Mouse (Mus musculus) hindbrain, embryonic 10.5 days (tissue): ENCODE results near the gene Ceacam2. TPM values are rescaled to one million over a fixed set of nuclear protein-coding genes. Genes with fewer than 3 reads are reported as not detected.
A peak's percentile ranks its signal among the peaks of the same experiment; 100 is the strongest.
"Not testable (repeated sequence)": the region's sequence is repeated elsewhere in the genome, so short reads cannot be mapped to it uniquely, and the experiment has no call there.

Source experiments
- DNase-seq: peaks from one replicate; pipeline ENCODE4 v3.0.0-alpha.2; 2017; ENCODE audit warnings: low spot score
- H3K27ac ChIP-seq: fragments of 300-500 bp; sonication (generic); 2 replicates; pipeline ENCODE4 v1.5.1; 2016; ENCODE audit warnings: mild to moderate bottlenecking, moderate library complexity
- H3K27me3 ChIP-seq: fragments of 300-500 bp; sonication (generic); 2 replicates; pipeline ENCODE4 v1.6.1; 2016; ENCODE audit warnings: mild to moderate bottlenecking; ENCODE audit not compliant: poor library complexity, insufficient read depth, severe bottlenecking
- H3K36me3 ChIP-seq: fragments of 300-500 bp; sonication (generic); 2 replicates; pipeline ENCODE4 v1.6.1; 2016; ENCODE audit warnings: mild to moderate bottlenecking, moderate library complexity
- H3K4me1 ChIP-seq: fragments of 300-500 bp; sonication (generic); replicated peaks from 2 replicates; pipeline ENCODE4 v1.6.1; 2016; ENCODE audit warnings: mild to moderate bottlenecking
- H3K4me3 ChIP-seq: fragments of 300-500 bp; sonication (generic); 2 replicates; pipeline ENCODE4 v1.5.1; 2016; ENCODE audit warnings: mild to moderate bottlenecking, moderate library complexity
- H3K9me3 ChIP-seq: fragments of 300-500 bp; sonication (generic); 2 replicates; pipeline ENCODE4 v1.6.1; 2016; ENCODE audit warnings: mild to moderate bottlenecking, moderate library complexity
- WGBS: fragments of 180-500 bp; shearing (Covaris S2); methylation state at CpG from one replicate; pipeline ENCODE4 v1.1.7; 2016; 5-methylcytosine and 5-hydroxymethylcytosine counted together
- polyA plus RNA-seq: library from polyadenylated mRNA; unstranded; fragments of >200 nt; fragmentation: Nextera tagmentation; extraction: Ambion mirVana; gene quantifications from 2 replicates; pipeline ENCODE4 v1.2.1, GENCODE M21; 2016

The Ceacam2 gene
- polyA plus RNA-seq, 1 experiment from 2014 or later = not detected

- H3K9me3 ChIP-seq, DNase-seq, H3K4me1 ChIP-seq, H3K27ac ChIP-seq, H3K27me3 ChIP-seq, H3K4me3 ChIP-seq, H3K36me3 ChIP-seq: not testable (repeated sequence)
- 80% methylated on average over 1 of the region's 1 CpGs for WGBS
Observed at GRCm38 (mm10) chr7:25539954-25540353, 297 bp upstream of the Ceacam2 start.

DNA sequence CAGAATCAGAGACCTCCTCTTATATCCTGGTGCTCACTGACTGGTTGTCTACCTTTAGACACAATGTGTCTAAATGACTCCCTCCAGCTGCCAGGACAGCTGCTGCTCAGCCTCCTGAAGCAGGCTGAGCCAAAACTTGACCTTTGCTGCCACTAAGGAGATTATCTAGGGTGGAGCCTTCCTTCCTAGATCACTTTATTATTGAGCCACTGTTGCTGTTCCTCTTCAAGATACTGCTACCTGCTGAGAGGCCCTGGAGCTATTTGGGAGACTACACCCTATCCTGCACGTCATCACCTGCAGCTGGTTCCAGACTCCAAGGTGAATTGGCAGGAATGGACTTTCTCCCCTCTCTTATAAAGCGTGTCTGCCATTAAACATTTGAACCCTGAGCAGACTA lies 8.8 kb downstream of the Ceacam2 start:
- Histone ChIP-seq H3K27ac (no peak overlapping the region), H3K9me3 (no peaks in the 10 kb centered on the region), H3K27me3 (no peaks in the 10 kb centered on the region), H3K36me3 (no peaks in the 10 kb centered on the region), H3K4me1 (no peaks in the 10 kb centered on the region), H3K4me3 (no peak overlapping the region)
- no peak for DNase-seq
- WGBS = 71% methylated on average over 2 of the region's 2 CpGs

GRCm38 (mm10) chr7:25516070-25516777 lies 23.4 kb downstream of the Ceacam2 start:
- 87% methylated on average over 3 of the region's 5 CpGs for WGBS
- not testable (repeated sequence) for H3K9me3 ChIP-seq, H3K4me1 ChIP-seq, DNase-seq, H3K36me3 ChIP-seq, H3K27me3 ChIP-seq, H3K27ac ChIP-seq, H3K4me3 ChIP-seq

DNA sequence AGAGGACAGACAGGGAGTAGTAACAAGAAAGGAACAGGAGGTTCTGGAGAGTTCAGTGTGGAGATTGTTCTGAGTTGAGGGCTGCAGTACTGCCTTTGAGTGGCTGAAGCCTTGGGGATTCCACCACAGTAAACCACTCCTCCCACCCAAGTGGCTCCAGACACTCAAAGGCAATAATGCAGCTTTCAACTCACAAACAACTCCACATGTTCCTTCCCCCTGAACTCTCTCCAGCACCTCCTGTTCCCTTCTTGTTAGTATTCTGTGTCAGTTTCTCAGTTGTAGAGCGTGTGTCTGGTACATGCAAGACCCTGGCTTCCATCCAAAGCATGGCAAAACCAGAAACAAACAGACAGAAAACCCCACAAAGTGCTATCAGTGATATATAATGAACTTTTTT lies 24.0 kb downstream of the Ceacam2 start:
- not testable (repeated sequence) for H3K27me3 ChIP-seq, H3K4me3 ChIP-seq, H3K9me3 ChIP-seq, DNase-seq, H3K27ac ChIP-seq, H3K36me3 ChIP-seq, H3K4me1 ChIP-seq
- 85% methylated on average over 1 of the region's 1 CpGs for WGBS

GRCm38 (mm10) chr7:25509925-25510324 lies 29.7 kb downstream of the Ceacam2 start:
- no peaks in the 10 kb centered on the region for H3K36me3 ChIP-seq
- no peaks in the 10 kb centered on the region for H3K27me3 ChIP-seq
- no peaks in the 10 kb centered on the region for H3K4me1 ChIP-seq
- no peak for DNase-seq
- H3K27ac ChIP-seq = no peak overlapping the region
- no peak overlapping the region for H3K4me3 ChIP-seq
- no peaks in the 10 kb centered on the region for H3K9me3 ChIP-seq
- WGBS = 79% methylated on average over 3 of the region's 3 CpGs

GRCm38 (mm10) chr7:25494649-25495048 lies 45.0 kb downstream of the Ceacam2 start:
- Histone ChIP-seq H3K36me3 (no peaks in the 10 kb centered on the region), H3K4me3 (no peak overlapping the region), H3K9me3 (no peaks in the 10 kb centered on the region), H3K27me3 (no peaks in the 10 kb centered on the region), H3K4me1 (no peaks in the 10 kb centered on the region), H3K27ac (no peak overlapping the region)
- 93% methylated on average over 1 of the region's 1 CpGs for WGBS
- DNase-seq = no peak

GRCm38 (mm10) chr7:25490698-25491097 lies 49.0 kb downstream of the Ceacam2 start:
- not testable (repeated sequence) for H3K36me3 ChIP-seq, H3K9me3 ChIP-seq, H3K27ac ChIP-seq, H3K4me1 ChIP-seq, DNase-seq, H3K27me3 ChIP-seq, H3K4me3 ChIP-seq
- no CpG with 5 or more reads among the region's 1 CpGs for WGBS

- not testable (repeated sequence) for H3K4me1 ChIP-seq, H3K36me3 ChIP-seq, DNase-seq, H3K27ac ChIP-seq, H3K4me3 ChIP-seq, H3K27me3 ChIP-seq, H3K9me3 ChIP-seq
- 85% methylated on average over 3 of the region's 3 CpGs for whole genome bisulfite sequencing
Observed at GRCm38 (mm10) chr7:25489382-25489781, 50.3 kb downstream of the Ceacam2 start.

- Histone ChIP-seq H3K4me1 (no peaks in the 10 kb centered on the region), H3K4me3 (no peak overlapping the region), H3K36me3 (no peaks in the 10 kb centered on the region), H3K9me3 (no peaks in the 10 kb centered on the region), H3K27me3 (no peaks in the 10 kb centered on the region), H3K27ac (no peak overlapping the region)
- WGBS = 20% methylated on average over 1 of the region's 1 CpGs
- DNase-seq = no peak
Observed at GRCm38 (mm10) chr7:25486186-25486585, 53.5 kb downstream of the Ceacam2 start.

GRCm38 (mm10) chr7:25485061-25485460 lies 54.6 kb downstream of the Ceacam2 start:
- 67% methylated on average over 5 of the region's 5 CpGs for WGBS
- Histone ChIP-seq H3K4me1 (no peaks in the 10 kb centered on the region), H3K4me3 (no peak overlapping the region), H3K36me3 (no peaks in the 10 kb centered on the region), H3K9me3 (no peaks in the 10 kb centered on the region), H3K27ac (no peak overlapping the region), H3K27me3 (no peaks in the 10 kb centered on the region)
- no peak for DNase-seq

GRCm38 (mm10) chr7:25483133-25483735 lies 56.4 kb downstream of the Ceacam2 start:
- WGBS = 82% methylated on average over 8 of the region's 8 CpGs
- Histone ChIP-seq H3K36me3 (no peaks in the 10 kb centered on the region), H3K27ac (no peak overlapping the region), H3K4me1 (no peaks in the 10 kb centered on the region), H3K9me3 (no peaks in the 10 kb centered on the region), H3K27me3 (no peaks in the 10 kb centered on the region), H3K4me3 (no peak overlapping the region)
- DNase-seq = no peak

- H3K27ac ChIP-seq, DNase-seq, H3K9me3 ChIP-seq, H3K27me3 ChIP-seq, H3K36me3 ChIP-seq, H3K4me3 ChIP-seq, H3K4me1 ChIP-seq: not testable (repeated sequence)
- WGBS = 62% methylated on average over 8 of the region's 8 CpGs
Observed at GRCm38 (mm10) chr7:25480791-25481190, 58.9 kb downstream of the Ceacam2 start.

GRCm38 (mm10) chr7:25479440-25479839 lies 60.2 kb downstream of the Ceacam2 start:
- peak; percentile 25 for DNase-seq
- WGBS = 0% methylated on average over 1 of the region's 1 CpGs
- Histone ChIP-seq H3K4me1 (0 out of 2 replicates have a peak, but pooled peaks cover 5% of the 10 kb centered on the region), H3K27ac (no peak overlapping the region), H3K4me3 (no peak overlapping the region), H3K27me3 (no peaks in the 10 kb centered on the region), H3K36me3 (no peaks in the 10 kb centered on the region), H3K9me3 (no peaks in the 10 kb centered on the region)

DNA sequence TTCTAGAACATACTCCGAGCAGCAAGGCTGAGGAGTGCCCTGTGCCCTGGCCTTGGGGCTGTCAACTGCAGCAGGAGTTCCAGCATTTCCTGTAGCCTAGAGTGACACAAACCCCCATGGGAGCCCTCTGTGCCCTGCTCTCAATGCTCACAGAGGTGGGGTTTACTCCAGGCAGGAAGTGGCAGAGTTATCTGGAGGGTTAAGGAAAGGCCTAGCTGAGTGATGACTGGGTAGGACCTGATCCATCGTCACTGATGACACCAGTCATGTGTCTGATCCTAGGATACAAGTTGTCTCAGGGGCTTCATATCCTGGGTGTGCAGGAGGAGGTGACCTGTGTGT lies 61.9 kb downstream of the Ceacam2 start:
- H3K36me3 ChIP-seq, H3K4me1 ChIP-seq, H3K4me3 ChIP-seq, H3K27me3 ChIP-seq, H3K27ac ChIP-seq, DNase-seq, H3K9me3 ChIP-seq: not testable (repeated sequence)
- WGBS = 77% methylated on average over 2 of the region's 2 CpGs
